Mouse (Mus musculus): ENCODE data around the gene Morn5. TPM values are rescaled to one million over a fixed set of nuclear protein-coding genes. Genes with fewer than 3 reads are reported as not detected.

The Morn5 gene
- polyA plus RNA-seq, 1 experiment from 2014 or later, result 2.5 TPM

- Histone ChIP-seq H3K9me3 (no peaks in the 10 kb centered on the region), H3K27ac (replicated peaks) (no peak overlapping the region), H3K36me3 (no peaks in the 10 kb centered on the region), H3K27me3 (no peaks in the 10 kb centered on the region), H3K4me1 (peaks cover 12% of the 10 kb centered on the region), H3K4me2 (replicated peaks) (no peak overlapping the region), H3K9ac (replicated peaks) (no peak overlapping the region), H3K4me3 (no peak overlapping the region)
- no peak for ATAC-seq (replicated peaks)
- 89% methylated on average over 5 of the region's 5 CpGs for WGBS
Observed at GRCm38 (mm10) chr2:36075210-36075609, 26.0 kb downstream of the Morn5 start.

DNA sequence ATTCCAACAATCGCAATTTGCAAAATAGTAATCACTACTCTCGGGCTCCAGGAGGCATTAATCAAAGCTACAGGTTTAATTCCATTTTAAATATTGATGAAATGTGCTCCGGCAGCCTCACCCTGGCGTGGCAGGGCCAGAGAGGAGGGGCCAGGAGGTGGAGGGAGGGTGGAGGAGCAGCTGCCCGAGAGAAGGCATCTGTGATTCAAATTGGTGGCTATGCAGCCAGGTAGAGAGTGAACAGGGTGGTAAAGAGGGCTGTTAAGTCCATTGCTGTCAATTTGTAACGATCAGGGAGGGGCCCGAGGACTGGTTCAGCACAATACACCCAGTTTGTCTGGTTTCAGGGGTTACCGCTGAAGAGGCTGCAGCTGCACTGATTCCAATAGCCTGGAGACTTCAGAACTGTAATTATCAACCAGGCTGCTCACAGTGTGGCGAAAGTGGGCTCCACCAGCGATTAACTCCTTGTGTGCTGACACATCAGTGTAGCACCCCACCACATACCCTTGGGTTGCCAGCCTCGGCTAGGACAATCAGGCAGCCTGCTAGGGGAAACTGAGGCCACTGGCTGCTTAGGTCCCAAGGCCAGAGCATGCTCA, 28.0 kb downstream of the Morn5 start:
- no peaks in the 10 kb centered on the region for H3K9me3 ChIP-seq
- no peaks in the 10 kb centered on the region for H3K36me3 ChIP-seq
- H3K9ac ChIP-seq (replicated peaks), result no peak overlapping the region
- peak overlapping the region; percentile 63 for H3K27ac ChIP-seq (replicated peaks)
- no peaks in the 10 kb centered on the region for H3K27me3 ChIP-seq
- WGBS, result 15% methylated on average over 11 of the region's 11 CpGs
- peaks cover 17% of the 10 kb centered on the region for H3K4me1 ChIP-seq
- peak; percentile 61 for ATAC-seq (replicated peaks)
- H3K4me2 ChIP-seq (replicated peaks), result peak overlapping the region; percentile 31
- no peak overlapping the region for H3K4me3 ChIP-seq

DNA sequence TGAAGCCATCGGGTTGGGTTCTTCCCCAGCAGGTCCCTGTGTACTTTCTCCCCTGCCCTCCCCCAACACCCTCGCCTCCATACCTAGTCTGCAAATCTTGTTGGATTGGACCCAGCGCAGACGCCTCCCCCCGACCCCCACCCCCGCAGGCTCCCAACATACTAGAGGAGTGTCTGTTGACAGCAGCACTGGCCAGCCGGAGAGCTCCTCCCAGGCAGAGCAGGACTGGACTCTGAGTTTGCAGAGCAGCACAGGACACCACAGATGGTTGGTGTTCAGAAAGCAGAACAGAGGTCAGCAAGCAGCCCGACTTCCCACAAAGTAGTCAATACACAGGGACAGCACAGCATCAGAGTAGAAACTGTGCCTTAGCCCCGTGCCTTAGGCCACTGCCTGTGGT, 32.2 kb downstream of the Morn5 start:
- no peak overlapping the region for H3K9ac ChIP-seq (replicated peaks)
- H3K9me3 ChIP-seq, result no peaks in the 10 kb centered on the region
- H3K36me3 ChIP-seq, result no peaks in the 10 kb centered on the region
- no peak overlapping the region; the same call in 1 of the 2 replicates for H3K27ac ChIP-seq (replicated peaks)
- WGBS, result 38% methylated on average over 9 of the region's 9 CpGs
- no peaks in the 10 kb centered on the region; the same call in 1 of the 2 replicates for H3K27me3 ChIP-seq
- peaks cover 17% of the 10 kb centered on the region for H3K4me1 ChIP-seq
- H3K4me3 ChIP-seq, result no peak overlapping the region
- ATAC-seq (replicated peaks), result no peak
- no peak overlapping the region for H3K4me2 ChIP-seq (replicated peaks)

DNA sequence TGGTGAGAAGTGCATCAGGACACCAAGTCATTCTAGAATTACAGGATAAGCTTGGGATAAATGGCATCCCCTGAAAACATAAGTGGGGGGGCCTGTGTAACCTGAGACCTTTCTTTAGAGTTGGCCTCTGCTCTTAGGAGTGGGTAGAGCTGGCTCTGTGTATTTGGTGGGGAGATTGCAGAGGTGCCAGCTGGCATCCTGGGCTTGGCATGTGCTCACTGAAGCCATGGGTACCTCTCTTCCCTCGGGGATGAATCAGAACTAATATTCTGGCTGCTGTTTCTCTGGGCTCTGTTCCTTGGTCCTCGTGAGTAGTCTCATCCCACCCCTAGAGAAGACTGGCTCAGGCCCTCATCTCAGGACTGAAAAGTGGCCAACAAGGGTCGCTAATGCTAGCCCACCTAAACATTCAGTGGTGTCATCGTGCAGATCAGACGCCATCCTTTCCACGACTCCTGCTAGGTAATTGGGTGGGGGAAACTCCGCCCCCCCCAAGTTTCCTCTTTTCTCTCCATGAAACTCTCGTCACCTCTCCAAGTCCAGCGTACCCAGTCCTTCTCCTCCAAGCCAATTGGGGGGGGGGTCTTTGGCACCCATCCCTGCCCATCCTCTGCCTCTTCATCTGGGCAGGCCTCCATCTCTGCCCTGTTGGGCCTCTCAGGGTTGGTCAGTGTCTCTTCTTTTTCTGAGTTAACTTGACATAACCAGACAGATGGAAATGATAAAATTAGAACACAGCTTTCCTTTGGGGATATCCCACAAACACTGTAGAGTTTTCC, 33.7 kb downstream of the Morn5 start:
- H3K9me3 ChIP-seq, result no peaks in the 10 kb centered on the region
- peaks cover 6% of the 10 kb centered on the region; the same call in 1 of the 2 replicates for H3K27me3 ChIP-seq
- H3K36me3 ChIP-seq, result no peaks in the 10 kb centered on the region
- no peak overlapping the region for H3K27ac ChIP-seq (replicated peaks)
- ATAC-seq (replicated peaks), result no peak
- no peak overlapping the region for H3K4me2 ChIP-seq (replicated peaks)
- H3K9ac ChIP-seq (replicated peaks), result no peak overlapping the region
- H3K4me1 ChIP-seq, result peaks cover 5% of the 10 kb centered on the region; the same call in 1 of the 2 replicates
- WGBS, result 73% methylated on average over 9 of the region's 9 CpGs
- no peak overlapping the region for H3K4me3 ChIP-seq

- no peak overlapping the region for H3K4me2 ChIP-seq (replicated peaks)
- no peaks in the 10 kb centered on the region for H3K36me3 ChIP-seq
- 80% methylated on average over 1 of the region's 1 CpGs for WGBS
- ATAC-seq (replicated peaks), result no peak
- no peak overlapping the region for H3K9ac ChIP-seq (replicated peaks)
- H3K4me3 ChIP-seq, result no peak overlapping the region
- H3K9me3 ChIP-seq, result no peaks in the 10 kb centered on the region
- H3K27ac ChIP-seq (replicated peaks), result no peak overlapping the region
- peaks cover 26% of the 10 kb centered on the region; the same call in 1 of the 2 replicates for H3K27me3 ChIP-seq
- H3K4me1 ChIP-seq, result peaks cover 5% of the 10 kb centered on the region; the same call in 1 of the 2 replicates
Observed at GRCm38 (mm10) chr2:36085041-36085440, 35.8 kb downstream of the Morn5 start.

GRCm38 (mm10) chr2:36089190-36089589, 39.9 kb downstream of the Morn5 start:
- Histone ChIP-seq H3K4me1 (peaks cover 22% of the 10 kb centered on the region), H3K27me3 (peaks cover 68% of the 10 kb centered on the region), H3K36me3 (no peaks in the 10 kb centered on the region), H3K4me3 (0 out of 2 replicates have a peak overlapping the region, but pooled peaks have one; percentile 1), H3K9ac (replicated peaks) (no peak overlapping the region), H3K9me3 (no peaks in the 10 kb centered on the region), H3K4me2 (replicated peaks) (peak overlapping the region; percentile 17; the same call in 1 of the 2 replicates), H3K27ac (replicated peaks) (peak overlapping the region; percentile 14; the same call in 1 of the 2 replicates)
- no peak for ATAC-seq (replicated peaks)
- WGBS, result 18% methylated on average over 3 of the region's 3 CpGs

GRCm38 (mm10) chr2:36090853-36091741, 41.8 kb downstream of the Morn5 start:
- Histone ChIP-seq H3K4me3 (peak overlapping the region; percentile 36), H3K9me3 (no peaks in the 10 kb centered on the region), H3K4me1 (peaks cover 23% of the 10 kb centered on the region), H3K27me3 (peaks cover 86% of the 10 kb centered on the region), H3K27ac (replicated peaks) (0 out of 2 replicates have a peak overlapping the region, but pooled peaks have one; percentile 14), H3K9ac (replicated peaks) (0 out of 2 replicates have a peak overlapping the region, but pooled peaks have one; percentile 8), H3K4me2 (replicated peaks) (peak overlapping the region; percentile 50), H3K36me3 (no peaks in the 10 kb centered on the region)
- peak; percentile 72 for ATAC-seq (replicated peaks)
- 1% methylated on average over 70 of the region's 70 CpGs for WGBS

- H3K4me2 ChIP-seq (replicated peaks), result peak overlapping the region; percentile 32; the same call in 1 of the 2 replicates
- WGBS, result 2% methylated on average over 4 of the region's 4 CpGs
- H3K4me1 ChIP-seq, result peaks cover 23% of the 10 kb centered on the region
Observed at GRCm38 (mm10) chr2:36092748-36093147, 43.5 kb downstream of the Morn5 start.

DNA sequence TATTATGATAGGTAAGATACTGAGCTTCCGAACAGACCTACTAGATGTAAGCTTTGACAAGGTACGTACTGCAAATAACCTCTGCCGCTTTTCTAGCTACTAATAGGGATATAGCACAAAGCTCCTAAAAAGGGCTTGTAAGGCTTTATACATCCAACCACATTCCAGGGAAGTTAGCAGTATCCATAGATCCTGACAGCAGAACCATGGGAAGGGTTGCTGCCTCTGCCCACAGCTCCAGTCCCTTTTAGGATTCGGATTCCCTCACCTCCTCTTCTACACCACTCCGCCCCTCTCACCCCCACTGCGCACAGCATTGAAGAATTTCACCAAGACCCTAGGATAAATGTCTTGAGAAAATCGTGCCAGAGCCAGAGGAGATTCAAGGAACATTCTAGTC, 44.0 kb downstream of the Morn5 start:
- 14% methylated on average over 7 of the region's 7 CpGs for WGBS
- H3K9ac ChIP-seq (replicated peaks), result no peak overlapping the region
- no peak overlapping the region for H3K27ac ChIP-seq (replicated peaks)
- no peak overlapping the region for H3K4me3 ChIP-seq
- ATAC-seq (replicated peaks), result no peak
- peak overlapping the region; percentile 32 for H3K4me2 ChIP-seq (replicated peaks)
- peaks cover 99% of the 10 kb centered on the region for H3K27me3 ChIP-seq
- H3K36me3 ChIP-seq, result no peaks in the 10 kb centered on the region
- peaks cover 23% of the 10 kb centered on the region for H3K4me1 ChIP-seq
- H3K9me3 ChIP-seq, result no peaks in the 10 kb centered on the region

More at GRCm38 (mm10) chr2:36092748-36093147, 43.5 kb downstream of the Morn5 start:
- Histone ChIP-seq H3K9me3 (no peaks in the 10 kb centered on the region), H3K27me3 (peaks cover 98% of the 10 kb centered on the region), H3K9ac (replicated peaks) (no peak overlapping the region), H3K36me3 (no peaks in the 10 kb centered on the region), H3K27ac (replicated peaks) (no peak overlapping the region), H3K4me3 (no peak overlapping the region)
- no peak for ATAC-seq (replicated peaks)

DNA sequence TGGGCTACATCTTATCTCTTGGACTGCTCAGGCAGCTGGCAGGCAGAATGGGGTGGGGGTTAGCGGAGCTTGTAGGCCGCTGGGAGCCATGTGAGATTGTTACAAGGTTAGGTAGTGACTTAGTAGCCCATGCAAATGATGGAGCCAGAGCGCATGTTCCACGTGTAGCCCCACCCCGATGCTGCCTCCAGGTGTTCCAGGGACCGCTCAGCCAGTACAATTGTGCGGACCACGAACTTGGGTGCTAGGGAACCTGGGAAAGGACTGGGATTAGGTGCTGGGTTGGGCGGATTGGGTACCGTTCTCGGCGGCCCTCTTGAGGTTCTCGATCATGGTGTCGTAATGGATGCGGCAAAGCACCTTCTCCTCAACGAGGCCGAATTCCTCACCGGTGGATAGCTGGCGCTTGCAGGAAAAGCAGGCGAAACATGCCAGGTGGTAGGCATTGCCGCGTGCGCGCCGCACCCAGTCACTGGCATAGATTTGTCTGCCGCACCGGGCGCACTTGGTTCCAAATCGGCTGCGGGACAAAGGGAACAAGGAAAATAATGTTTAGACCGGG, 44.7 kb downstream of the Morn5 start:
- H3K9ac ChIP-seq (replicated peaks), result no peak overlapping the region

GRCm38 (mm10) chr2:36097129-36097815, 48.0 kb downstream of the Morn5 start:
- peak overlapping the region; percentile 8 for H3K4me3 ChIP-seq

More for the DNA sequence above, 44.7 kb downstream of the Morn5 start:
- Histone ChIP-seq H3K27ac (replicated peaks) (0 out of 2 replicates have a peak overlapping the region, but pooled peaks have one; percentile 17), H3K9me3 (no peaks in the 10 kb centered on the region), H3K4me3 (peak overlapping the region; percentile 18; the same call in 1 of the 2 replicates), H3K4me2 (replicated peaks) (peak overlapping the region; percentile 32), H3K36me3 (no peaks in the 10 kb centered on the region), H3K4me1 (peaks cover 23% of the 10 kb centered on the region), H3K27me3 (peaks cover 99% of the 10 kb centered on the region)
- ATAC-seq (replicated peaks), result no peak
- 1% methylated on average over 31 of the region's 31 CpGs for WGBS

More at GRCm38 (mm10) chr2:36097129-36097815, 48.0 kb downstream of the Morn5 start:
- ATAC-seq (replicated peaks), result no peak
- Histone ChIP-seq H3K27ac (replicated peaks) (0 out of 2 replicates have a peak overlapping the region, but pooled peaks have one; percentile 9), H3K4me1 (peaks cover 11% of the 10 kb centered on the region; the same call in 1 of the 2 replicates), H3K4me2 (replicated peaks) (peak overlapping the region; percentile 52), H3K9me3 (no peaks in the 10 kb centered on the region), H3K27me3 (peaks cover 97% of the 10 kb centered on the region), H3K36me3 (no peaks in the 10 kb centered on the region), H3K9ac (replicated peaks) (0 out of 2 replicates have a peak overlapping the region, but pooled peaks have one; percentile 14)
- 3% methylated on average over 18 of the region's 18 CpGs for WGBS
